Mouse (Mus musculus) MEL-GATA-1-ER (cell line): ENCODE measurements around the gene Ephb6.

Experiments used
- DNase-seq: peaks from one replicate; pipeline ENCODE4 v3.0.0-alpha.2; 2012; ENCODE audit warnings: low read depth; ENCODE audit errors: extremely low read depth

Gene Ephb6

DNA sequence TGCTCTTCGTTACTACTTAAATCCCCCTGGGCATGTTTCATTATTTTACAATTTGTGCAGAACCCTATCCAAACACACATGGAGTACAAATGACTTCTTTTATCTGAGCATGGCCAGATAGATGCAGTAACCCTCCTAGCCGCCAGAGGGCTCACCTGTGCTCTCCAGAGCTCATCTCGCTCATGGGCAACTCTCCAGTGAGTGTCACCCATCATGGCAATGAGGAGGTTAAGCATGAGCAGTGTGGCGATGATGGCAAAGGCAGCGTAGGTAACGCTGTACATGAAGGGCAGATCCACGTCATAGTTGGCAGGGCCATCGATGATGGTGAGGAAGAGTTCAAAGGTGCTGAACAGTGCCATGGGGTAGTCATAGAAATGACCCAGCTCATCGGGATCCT is 17.4 kb downstream of the Ephb6 start:
- no peak for DNase-seq

DNA sequence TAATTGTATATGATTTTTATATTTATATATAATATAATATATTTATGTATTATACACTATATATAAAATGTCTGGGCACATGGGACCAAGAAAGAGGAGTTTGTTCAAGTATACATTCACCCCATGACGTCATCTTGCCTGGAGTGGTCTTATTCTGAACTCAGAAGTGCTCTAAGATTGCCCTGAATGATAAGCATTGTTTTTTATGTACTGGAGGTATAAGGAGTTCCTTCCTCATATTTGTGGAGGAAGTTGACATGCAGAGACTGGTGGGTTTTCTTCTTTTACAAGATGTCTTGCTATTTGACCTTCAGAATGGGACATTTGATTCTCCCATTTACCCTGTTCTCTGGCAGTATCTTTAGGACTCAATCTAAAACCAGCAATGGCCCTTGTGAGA is 22.9 kb downstream of the Ephb6 start:
- DNase-seq, result no peak

DNA sequence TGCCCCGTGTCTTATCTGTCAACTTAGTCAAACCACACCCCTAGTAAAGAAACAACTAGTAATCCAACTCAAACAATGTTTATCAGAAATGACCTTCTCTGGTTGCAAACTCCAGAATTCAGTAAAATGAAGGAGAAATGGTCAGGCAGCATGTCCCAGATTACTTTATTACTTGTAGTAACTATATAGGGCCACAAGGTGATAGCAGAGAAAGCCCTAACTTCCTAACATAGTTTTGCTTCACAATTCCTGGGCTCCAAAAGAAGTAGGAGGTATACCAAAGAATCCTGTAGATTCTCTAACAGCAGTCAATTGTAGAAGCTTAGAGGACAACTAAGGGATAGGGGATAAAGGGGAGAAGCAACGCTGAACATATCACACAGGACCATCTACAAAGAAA is 25.5 kb downstream of the Ephb6 start:
- no peak for DNase-seq

DNA sequence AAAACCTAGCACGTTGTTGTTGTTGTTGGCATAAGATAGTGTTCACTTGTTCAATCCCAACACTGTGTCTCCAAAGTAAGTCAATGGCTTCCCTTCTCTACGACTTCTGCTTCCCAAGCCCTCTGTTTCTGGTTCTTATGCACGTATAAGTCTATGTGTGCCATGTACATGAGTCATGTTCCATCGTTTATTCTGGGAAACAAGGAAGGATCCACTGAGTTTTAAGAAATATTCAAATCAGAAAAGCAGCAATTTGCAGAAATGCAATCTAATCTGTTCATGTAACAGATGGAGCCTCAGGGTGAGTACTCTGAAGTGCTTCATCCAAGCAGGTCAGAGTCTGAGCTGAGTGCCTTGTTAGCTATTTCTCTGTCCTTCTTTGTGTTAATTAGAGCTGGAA is 26.3 kb downstream of the Ephb6 start:
- no peak for DNase-seq

DNA sequence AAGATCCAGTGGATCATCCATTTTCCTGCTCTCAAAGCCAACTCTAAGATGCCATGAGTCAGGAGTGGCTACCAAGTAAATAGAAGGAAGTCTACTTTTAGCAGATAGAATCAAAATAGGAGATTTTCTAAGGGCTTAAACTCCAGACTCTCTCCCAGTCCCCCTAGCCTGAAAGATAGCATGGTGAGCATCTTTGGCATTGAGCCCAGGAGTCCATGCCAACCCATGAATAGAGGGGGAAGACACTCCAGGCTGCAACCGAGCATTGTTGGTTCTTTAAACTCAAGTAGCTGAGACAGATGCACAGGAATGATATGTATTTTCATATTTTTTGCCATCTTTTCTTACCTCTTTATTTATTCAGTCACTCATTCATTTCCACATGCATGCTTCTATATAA is 29.9 kb downstream of the Ephb6 start:
- no peak for DNase-seq

DNA sequence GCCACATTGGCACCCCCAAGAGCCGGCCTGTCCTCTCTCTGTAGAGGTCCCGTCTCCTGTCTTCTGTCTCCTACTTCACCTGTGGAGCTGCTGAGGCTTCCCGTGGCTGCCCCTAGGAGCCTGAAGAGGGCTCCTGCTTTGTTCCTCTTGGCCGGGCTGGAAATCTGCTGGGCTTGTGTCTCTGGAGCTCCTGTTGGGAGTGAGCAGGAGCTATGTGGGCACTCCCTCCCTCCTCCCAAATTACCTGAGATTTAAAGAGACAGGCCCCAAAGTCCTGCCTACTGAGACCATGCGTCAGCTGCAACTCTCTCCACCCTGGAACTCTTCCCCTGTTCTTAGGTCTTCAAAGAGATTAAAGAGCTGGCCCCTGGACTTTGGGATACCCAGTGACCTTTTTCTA is 30.9 kb downstream of the Ephb6 start, which contains the start of gene Trpv6:
TSS of gene Trpv6 (minus strand) at position 228 of the 400 bp plus-strand sequence.
- no peak for DNase-seq

DNA sequence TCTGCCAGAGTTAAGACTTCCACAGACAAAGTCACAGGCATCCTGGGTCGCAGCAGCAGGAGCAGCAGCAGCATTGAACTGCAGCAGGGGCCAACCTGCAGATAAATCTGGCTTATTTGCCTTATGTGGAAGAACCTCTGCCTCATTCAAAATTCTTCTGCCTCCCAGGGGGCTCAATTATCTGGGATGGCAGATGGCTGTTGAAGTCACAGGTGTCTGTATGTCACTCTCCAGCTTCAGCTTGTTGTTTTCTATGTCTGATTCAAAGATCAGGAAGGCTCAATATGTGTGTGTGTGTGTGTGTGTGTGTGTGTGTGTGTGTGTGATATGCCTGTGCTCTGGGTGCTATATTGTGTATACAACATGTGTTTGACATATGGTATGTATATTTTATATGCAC is 32.1 kb downstream of the Ephb6 start:
- no peak for DNase-seq

DNA sequence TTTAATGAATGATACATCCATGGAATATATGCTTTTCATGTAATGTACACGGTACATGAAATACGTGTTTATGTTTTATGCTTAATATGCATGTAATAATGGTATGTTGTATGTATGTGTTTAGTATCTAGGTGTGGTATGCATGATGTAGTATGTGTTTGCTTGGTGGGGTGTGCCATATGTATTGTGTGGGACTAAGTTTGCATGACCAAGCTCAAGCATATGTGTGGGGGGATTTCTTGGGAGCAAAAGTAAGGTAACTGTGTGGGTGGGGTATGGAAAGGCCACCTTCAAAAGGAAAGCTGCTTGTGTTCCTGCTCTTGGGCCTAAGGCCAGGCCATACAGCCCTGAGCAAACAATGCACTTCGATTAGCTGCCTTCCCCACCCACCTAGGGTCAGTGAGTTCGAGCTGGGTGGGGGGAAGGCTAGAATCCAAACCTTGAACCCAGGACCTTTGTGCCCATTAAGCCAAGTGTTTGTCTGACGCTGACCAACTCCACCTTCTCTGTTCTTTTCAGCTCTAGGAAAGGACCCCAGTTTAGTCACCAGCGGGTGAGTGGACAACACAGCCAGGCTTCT is 32.7 kb downstream of the Ephb6 start:
- no peak for DNase-seq

DNA sequence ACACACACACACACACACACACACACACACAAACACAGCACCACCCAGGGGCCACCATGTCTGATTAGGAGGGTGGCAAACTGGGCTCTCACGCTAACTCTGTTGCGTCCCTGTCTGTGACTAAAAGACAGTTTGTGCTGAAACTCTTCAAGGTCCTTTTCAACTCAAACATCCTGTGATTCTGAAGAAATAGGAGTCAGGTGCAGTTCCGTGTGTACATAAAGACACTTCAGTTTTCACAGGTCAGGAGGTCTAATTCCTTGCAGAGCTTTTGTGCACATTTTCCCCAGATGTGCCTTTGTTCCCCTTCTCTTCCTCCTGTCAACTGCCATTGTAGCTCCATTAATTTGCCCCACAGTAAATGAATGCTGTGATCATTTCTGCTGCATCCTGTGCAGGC is 35.2 kb downstream of the Ephb6 start:
- no peak for DNase-seq

DNA sequence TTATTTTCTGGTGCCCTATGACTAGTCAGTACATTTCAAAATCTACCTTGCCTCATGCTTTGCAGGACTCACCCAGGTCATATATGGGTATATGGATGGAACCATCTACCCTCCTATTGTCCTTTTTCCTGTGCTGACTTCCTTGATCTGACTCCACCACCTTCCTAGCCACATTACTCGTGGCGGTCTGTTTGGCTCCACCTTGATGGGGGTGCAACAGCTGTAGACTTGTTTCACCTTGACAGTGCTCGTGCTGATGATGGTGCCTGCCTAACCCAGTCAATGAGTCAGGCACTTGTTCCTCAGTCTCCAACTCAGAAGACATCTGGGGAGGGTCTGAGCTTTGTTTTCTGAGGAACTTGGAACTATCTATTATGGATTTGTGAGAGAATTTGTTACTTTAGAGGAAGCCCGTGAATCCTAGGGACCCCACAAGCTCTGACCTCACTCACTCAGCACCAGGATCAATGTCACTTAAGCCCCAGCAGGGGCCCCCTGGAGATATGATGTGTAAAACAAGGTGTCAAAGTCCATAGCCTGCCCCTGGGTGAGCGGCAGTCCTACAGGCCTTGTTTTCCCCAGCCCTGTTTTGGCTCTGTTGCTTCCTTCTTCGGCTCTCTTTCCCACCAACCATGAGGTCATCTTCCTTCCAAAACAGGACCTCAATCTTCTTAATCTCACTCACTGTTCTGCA is 36.0 kb downstream of the Ephb6 start:
- no peak for DNase-seq

DNA sequence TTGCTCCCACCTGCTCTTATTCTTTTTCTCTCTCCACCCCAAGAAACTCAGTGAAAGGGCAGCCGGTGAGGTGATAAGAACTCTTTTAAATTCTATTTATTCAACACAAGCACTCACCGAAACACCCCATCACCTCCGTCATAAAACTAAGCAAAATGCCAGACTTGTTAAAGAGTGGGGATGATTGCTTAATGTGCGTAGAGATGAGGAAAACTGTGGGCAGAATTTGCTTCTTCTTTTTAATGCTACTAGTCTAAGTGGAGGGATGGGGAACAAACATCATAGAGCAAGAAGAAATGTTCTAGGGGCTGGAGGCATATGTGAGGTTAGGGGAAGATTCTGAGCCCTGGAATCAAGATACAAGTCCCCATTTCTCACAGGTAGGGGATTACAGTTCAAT is 37.5 kb downstream of the Ephb6 start:
- no peak for DNase-seq

DNA sequence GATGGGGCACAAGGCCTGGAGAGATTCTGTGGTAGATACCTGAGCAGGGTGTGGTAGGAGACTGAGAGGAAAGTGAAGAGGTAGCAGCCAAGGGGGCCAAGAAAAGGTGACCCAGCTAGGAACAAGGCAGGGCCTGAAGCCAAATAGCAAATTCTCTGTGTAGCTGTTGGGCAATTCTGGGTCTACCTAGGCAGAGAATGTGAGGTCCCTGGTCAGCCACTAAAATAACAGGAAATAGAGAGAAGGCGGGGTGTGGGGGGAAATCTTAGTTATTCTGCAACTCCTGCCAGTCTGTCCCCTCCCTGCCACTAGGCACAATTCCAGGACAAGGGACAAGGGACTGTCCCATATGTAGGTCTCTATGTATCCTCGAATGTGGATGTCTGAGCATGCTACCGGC is 37.9 kb downstream of the Ephb6 start:
- DNase-seq, result no peak

DNA sequence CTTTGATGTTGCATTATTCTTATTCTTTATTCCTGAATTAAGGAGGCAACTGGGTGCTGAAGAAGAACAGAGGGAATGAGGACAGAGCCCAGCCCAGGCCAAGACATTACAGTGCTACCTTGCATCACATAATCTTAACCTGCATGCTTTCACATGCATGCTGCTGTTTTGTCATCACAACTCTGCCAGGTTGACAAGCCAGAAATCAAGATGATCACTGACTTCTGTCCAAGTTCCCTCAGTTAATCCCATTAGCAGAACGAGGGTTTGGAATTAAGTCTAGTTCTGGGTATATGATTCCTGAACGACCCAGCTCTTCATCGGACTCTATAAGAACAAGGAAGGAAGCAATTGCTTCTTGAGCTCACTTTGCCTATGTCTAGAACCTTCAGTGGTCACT is 40.9 kb downstream of the Ephb6 start:
- DNase-seq, result no peak

DNA sequence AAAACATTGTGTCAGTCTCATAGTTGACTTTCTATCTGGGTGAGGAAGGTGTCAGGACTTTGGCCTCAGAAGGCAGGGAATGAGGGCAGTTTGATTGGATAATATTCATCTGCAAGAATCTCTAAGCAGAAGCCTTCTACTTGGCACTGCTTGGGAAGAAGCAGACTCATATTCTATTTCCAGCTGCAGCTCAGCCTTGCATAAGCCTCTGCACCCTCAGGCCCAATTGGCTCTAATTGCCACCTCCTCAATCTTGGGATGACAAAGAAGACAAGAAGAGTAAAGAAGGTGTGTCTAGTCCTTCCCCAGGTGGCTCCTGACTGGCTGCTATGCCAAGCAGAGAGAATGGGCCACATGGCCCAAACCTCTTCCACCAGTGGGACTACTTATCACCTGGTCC is 41.4 kb downstream of the Ephb6 start:
- no peak for DNase-seq

DNA sequence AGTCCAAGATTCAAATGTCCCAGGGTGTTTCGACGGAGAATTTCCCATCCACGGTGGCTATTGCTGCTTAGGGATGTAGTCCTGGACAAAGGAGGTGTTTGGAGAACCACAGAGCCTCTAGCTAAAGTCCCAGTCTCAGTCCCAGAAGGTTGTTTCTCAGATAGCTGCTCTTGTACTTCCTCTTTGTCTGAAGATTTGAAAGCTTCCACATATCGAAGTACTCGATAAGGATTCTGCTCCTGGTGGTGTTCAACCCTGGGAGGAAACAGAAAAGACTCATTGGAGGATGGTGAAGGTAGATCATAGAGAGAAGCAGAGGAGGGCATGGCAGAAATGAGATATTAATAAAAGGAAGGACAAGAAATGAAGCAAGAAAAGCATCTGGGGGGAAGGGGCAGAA is 47.9 kb downstream of the Ephb6 start:
- peak; percentile 73 for DNase-seq

DNA sequence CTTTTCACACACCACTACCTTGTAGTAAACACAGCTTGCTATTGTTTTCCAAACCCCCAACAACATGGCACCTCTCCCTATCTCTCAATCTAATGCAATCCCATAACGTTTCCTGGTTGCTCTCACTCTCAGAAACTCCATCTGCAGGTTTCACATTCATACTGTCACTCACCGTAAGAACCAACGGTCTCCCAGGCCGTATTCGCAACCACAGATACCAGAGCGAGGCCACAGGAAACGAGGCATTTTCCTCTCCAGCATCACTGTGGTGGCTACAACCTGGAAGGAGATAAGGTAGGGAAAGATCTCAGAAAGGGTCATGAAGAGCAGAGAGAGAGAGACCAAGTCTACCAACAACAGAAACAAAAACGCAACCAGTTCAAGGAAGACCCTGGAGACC is 49.4 kb downstream of the Ephb6 start:
- no peak for DNase-seq

DNA sequence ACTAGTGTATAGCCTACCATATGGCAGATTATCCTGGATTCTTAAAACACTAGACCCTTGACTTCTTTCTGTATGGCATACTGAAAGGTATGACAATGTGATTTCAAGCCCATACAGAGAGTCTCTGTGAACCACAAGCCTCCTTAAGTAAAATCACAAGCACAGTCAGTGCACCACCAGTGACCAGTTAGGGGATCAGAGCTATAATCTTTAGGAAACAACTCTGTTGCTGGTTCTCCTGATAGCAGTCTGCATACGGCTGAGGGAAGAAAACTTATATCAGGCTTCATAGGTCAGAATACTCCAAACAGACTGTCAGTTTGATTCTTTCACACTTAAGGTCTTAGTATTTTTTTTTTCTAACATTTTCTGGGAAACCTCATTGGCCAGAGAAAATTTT is 53.2 kb downstream of the Ephb6 start:
- no peak for DNase-seq

DNA sequence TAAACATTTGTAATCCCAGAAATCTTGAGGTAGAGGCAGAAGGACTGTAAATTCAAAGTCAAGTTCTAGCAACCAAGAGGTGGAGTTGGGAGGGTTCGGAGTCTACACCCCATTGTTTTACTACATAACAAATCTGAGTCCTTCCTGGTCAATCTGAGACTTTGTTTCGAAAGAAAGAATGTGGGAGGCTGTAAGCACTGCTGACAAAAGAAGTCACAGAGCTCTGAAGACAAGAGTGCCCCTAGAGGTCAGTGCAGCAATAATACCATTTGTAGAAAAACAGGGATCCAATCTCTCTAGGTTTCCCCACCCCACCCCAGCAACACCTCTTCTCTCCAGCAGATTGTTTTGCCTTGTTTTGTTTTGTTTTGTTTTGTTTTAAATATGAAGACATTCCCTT is 57.0 kb downstream of the Ephb6 start:
- DNase-seq, result no peak
